Mouse (Mus musculus): ENCODE measurements around the gene Gm8126. TPM values are rescaled to one million over a fixed set of nuclear protein-coding genes. Genes with fewer than 3 reads are reported as not detected.

The Gm8126 gene
- not detected in 2 replicates for polyA plus RNA-seq (2012; ENCODE audit: low replicate concordance)

GRCm38 (mm10) chr14:43258349-43258748, at the start of gene Gm8126:
TSS of gene Gm8126 (plus strand) at chr14:43258649.

DNA sequence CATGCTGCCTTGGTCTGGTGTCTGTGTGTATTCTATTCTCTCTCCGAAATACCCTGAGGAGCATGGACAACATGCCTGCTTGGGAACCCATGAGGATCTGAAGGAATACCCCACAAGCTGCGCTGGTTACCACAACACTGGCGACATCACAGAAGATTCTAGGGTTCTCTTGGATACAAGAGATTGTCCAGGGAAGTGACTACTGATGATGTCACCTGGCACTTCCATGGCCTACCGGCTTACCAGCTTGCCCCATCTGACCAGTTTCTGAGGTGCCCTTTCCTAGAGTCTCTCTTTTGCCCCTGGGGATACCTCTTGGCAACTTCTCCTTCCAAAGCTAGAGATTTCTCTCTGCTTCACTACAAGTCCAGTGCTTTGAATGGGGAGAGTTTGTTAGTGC, 23.2 kb upstream of the Gm8126 start, which contains the start of gene Gm8122:
TSS of gene Gm8122 (minus strand) at position 101 of the 400 bp plus-strand sequence.

DNA sequence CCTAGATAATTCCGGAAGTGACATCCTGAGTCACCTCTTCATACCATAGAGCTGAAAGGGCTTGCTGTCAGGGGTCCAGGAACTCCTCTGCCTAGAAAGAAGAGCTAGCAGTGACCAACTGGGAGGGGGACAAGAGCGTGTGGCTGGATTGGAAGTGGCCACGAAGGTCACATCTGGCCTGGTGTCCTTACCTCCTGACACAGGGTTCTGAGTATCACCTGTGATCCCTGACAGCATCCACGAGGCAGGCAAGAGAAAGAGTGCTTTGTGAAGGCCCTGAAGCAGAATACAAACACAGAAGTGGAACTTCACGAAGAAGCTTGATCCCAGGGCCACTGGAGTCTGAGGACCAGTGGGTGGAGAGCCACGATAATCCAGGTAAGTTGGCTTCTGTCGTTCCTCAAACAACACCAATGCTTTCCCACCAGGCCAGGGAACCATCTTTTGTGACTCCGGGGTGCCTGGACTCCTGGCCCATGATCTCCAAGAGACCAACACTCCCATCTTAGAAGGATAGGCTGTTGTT, 16.6 kb downstream of the Gm8126 start, which contains the start of gene Gm9732:
TSS of gene Gm9732 (plus strand) at position 51 of the 526 bp plus-strand sequence.

DNA sequence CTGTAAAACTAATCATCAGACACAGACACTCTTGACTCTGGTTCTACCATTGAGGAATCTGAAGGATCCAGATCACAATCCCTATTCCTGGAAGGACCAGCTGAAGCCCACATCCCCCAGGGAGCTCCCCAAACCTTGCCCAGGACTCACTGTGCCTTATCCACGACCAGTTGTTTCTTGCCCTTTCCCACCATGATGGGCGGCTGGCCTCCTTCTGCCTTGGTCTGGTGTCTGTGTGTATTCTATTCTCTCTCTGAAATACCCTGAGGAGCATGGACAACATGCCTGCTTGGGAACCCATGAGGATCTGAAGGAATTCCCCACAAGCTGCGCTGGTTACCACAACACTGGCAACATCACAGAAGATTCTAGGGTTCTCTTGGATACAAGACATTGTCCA, 35.1 kb downstream of the Gm8126 start, which contains the start of gene Gm8127:
TSS of gene Gm8127 (minus strand) at position 330 of the 400 bp plus-strand sequence.

Other genes with a start within 250 kb of the Gm8126 start
- not detected in 2 replicates for gene Gm10376, start 243.0 kb upstream of the Gm8126 start, polyA plus RNA-seq (2012; ENCODE audit: low replicate concordance)
- not detected in 2 replicates for gene Gm8094, start 182.0 kb upstream of the Gm8126 start, polyA plus RNA-seq (2012; ENCODE audit: low replicate concordance)
- not detected in 2 replicates for gene Gm8104, start 158.0 kb upstream of the Gm8126 start, polyA plus RNA-seq (2012; ENCODE audit: low replicate concordance)
- not detected in 2 replicates for gene Gm7233, start 78.8 kb upstream of the Gm8126 start, polyA plus RNA-seq (2012; ENCODE audit: low replicate concordance)
- gene Gm8122, start 23.3 kb upstream of the Gm8126 start, polyA plus RNA-seq (2012; ENCODE audit: low replicate concordance): not detected in 2 replicates
- gene Gm9732, start 16.4 kb downstream of the Gm8126 start, polyA plus RNA-seq (2012; ENCODE audit: low replicate concordance): not detected in 2 replicates
- not detected in 2 replicates for gene Gm8127, start 35.2 kb downstream of the Gm8126 start, polyA plus RNA-seq (2012; ENCODE audit: low replicate concordance)
- gene 1700001F09Rik, start 89.2 kb downstream of the Gm8126 start, polyA plus RNA-seq (2012; ENCODE audit: low replicate concordance): not detected in 2 replicates
- gene Gm8138, start 157.7 kb downstream of the Gm8126 start, polyA plus RNA-seq (2012; ENCODE audit: low replicate concordance): not detected in 2 replicates

Data from leukemia stem cell, adult 10-12 weeks (primary cell).